Mouse (Mus musculus): ENCODE results near the gene Rho.

The Rho gene

DNA sequence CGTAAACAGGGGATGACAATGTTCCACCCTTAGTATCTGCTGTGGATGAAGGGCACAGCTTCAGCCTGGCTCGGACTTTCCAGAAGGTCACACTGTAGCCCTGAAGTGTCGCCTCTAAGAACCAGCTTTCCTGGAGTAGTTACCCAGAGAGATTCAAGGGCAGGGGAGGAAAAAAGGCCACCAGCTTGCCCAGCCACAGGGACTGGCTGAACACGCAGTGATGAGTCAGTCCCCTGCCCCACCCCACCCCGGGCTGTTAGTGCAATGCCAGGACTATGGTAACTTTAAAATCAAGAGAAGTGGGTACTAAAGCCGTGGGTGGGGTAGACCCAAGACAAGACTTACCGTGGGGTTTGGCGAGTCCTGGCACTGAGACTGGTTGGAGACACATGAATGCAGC, 44.1 kb downstream of the Rho start:
- DNase-seq (ENCODE audit: low spot score): no peak

GRCm38 (mm10) chr6:115977810-115978209, 46.3 kb downstream of the Rho start:
- DNase-seq (ENCODE audit: low spot score): no peak

DNA sequence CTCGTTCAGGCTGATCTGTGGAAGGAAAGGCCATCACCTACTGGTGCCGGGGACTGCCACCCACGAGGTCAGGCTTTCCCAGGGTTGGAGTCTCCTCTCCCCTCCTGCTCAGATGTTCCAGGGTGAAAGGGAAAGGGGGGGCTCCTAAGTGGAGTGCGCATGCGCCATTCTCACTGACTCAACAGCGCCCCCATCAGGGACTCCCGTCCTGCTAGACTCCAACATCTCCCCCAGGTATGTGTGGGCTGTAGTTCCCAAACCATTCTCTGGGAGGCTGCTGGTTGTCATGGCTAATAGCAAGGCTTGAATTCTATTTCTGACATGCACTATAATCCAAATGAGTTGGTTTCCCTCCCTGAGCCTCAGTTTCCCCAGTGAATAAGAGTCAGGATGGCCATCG, 47.0 kb downstream of the Rho start:
- DNase-seq (ENCODE audit: low spot score): no peak

- no peak for DNase-seq (ENCODE audit: low spot score)
Measured at GRCm38 (mm10) chr6:115982889-115983288, 51.3 kb downstream of the Rho start.

- no peak for DNase-seq (ENCODE audit: low spot score)
Measured at GRCm38 (mm10) chr6:115983306-115984038, 51.9 kb downstream of the Rho start.

- no peak for DNase-seq (ENCODE audit: low spot score)
Measured at GRCm38 (mm10) chr6:115984580-115984979, 53.0 kb downstream of the Rho start.

DNA sequence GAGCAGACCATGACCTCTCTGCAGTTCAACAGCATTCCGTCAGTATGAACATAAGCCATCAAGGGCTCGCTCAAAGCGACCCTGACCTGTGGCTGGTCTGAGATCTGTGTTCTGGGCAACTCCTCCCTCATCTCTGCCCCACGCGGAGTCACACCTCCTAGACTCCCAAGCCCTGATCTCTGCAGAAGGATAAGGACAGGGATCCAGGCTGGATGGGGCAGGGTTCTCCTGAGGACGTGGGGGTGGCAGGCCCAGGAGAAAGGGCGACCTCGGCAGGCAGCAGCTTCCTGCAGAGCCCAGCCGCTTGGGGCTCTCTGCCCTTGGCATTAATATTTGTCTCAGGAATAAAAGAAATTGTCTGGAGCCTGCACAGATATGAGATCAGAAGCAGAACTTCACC, 54.1 kb downstream of the Rho start:
- DNase-seq (ENCODE audit: low spot score): no peak

- DNase-seq (ENCODE audit: low spot score): no peak
Measured at GRCm38 (mm10) chr6:115986472-115987095, 55.0 kb downstream of the Rho start.

DNA sequence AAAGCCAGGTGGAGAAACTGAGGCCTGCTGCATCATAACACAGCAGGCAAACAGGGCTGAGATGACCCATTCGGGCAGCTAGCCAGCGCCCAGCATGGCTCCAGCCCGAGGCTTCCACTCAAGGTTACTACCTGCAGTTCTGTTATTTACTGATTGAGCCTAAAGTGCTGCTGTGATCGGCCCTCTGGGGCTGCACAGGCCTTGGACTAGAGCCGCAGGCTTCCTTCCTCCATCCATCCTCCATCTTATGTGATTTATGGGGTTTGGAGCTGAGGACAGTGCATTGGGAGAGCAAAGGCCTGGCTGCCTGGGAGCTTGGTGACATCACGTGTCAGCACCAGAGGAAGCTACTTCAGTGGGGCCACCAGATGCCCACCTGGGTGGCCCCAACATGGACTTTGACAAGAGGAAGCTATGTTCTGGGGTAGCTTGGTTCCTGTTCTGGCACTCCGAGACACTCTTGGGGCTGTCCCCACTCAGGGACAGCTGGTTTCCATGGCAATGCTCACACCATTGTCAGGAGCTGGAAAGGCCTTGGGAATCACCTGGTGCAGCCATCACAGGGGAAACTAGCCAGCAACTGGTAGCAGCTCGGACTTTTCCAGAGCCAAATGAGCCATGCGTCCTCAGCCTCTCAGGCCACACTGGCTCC, 55.7 kb downstream of the Rho start:
- no peak for DNase-seq (ENCODE audit: low spot score)

GRCm38 (mm10) chr6:115989032-115989431, 57.5 kb downstream of the Rho start:
- DNase-seq (ENCODE audit: low spot score): no peak

DNA sequence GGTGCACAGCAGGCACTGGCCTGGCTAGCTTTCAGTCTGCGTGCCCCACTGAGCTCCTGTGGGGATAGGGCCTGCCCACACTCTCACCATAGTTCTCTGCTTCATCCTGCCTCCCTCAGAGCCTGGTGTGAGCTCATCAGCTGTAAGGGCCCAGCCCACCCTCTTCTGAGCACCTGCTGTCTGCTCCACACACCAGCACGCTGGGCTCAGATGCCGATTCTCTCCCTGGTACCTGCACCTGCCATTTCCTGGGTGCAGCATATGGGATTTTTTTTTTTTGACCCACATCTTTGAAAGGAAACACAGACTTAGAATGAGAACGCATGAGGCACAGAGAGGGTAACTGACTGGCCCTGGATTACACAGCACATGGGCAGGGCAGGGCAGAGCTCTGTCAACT, 58.1 kb downstream of the Rho start:
- no peak for DNase-seq (ENCODE audit: low spot score)

Measured in c-Kit-positive CD71-positive TER-119-positive erythroid progenitor cells, embryonic 14.5 days (primary cell).